Mouse (Mus musculus): ENCODE data around the gene Fip1l1.
A peak's percentile ranks its signal among the peaks of the same experiment; 100 is the strongest.

DNA sequence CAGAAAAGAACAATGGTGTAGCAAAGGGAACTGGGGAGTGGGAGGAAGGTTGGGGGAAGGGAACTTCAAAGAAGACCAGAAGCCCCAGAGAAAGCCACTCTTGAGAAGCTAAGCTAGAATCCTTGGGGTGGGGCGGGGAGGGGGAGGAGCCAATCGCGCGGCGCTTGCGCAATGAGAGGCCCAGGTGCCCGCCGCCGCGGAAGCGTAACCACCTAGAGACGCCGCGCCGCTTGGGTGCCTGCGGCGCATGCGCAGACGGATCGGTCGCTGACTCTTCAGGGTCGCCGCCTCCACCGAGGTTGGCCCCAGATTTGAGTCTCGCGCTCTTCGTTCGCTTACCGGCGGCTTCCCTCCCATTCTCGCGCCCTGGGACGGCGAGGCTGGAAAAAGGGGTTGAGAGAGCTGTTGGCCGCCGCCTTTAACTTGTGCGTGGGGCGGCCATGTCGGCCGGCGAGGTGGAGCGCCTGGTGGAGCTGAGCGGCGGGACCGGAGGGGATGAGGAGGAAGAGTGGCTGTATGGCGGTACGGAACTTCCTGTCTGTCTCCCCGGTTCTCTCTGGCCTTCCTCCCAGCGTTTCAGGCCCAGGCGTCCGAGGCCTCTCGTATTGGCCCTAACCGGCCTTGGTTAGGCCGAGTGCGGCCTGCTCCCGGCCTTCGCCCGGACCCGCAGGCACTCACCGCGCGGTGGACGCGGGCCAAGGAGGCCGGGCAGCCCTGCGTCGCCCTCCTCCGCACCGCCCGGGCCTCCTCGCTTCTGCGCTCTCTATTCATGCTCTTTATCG is at the start of gene Fip1l1:
- TF ChIP-seq CTCF (IDR thresholded peaks at IDR 0.05) (peak; percentile 25; the same call in 1 of the 2 replicates), POLR2A (IDR thresholded peaks at IDR 0.05; ENCODE audit: insufficient read depth, low read depth, low read length) (peak; percentile 86), EP300 (IDR thresholded peaks at IDR 0.05; ENCODE audit: insufficient read depth, low read depth, low read length) (0 out of 2 replicates have a peak, but pooled peaks have one; percentile 9)

Data from heart, adult 2 months (tissue).